Mouse (Mus musculus) stomach, embryonic 16.5 days (tissue): ENCODE measurements around the gene Emp1. TPM values are rescaled to one million over a fixed set of nuclear protein-coding genes. Genes with fewer than 3 reads are reported as not detected.

Experiments
- ATAC-seq: fragments of 200-750 bp; cut with Nextera tagmentation; 2 replicates; pipeline ENCODE4 v1.8.0; 2017; ENCODE audit warnings: moderate number of reproducible peaks, moderate TSS enrichment; ENCODE audit not compliant: insufficient read depth, low FRiP score
- H3K27ac ChIP-seq: fragments of 300-500 bp; sonication (generic); 2 replicates; pipeline ENCODE4 v1.5.1; 2014; ENCODE audit warnings: low read length
- H3K27me3 ChIP-seq: fragments of 300-500 bp; sonication (generic); 2 replicates; pipeline ENCODE4 v1.6.1; 2014; ENCODE audit warnings: low read length, control low read depth, mixed read lengths; ENCODE audit not compliant: control insufficient read depth, insufficient read depth
- H3K36me3 ChIP-seq: fragments of 300-500 bp; sonication (generic); 2 replicates; pipeline ENCODE4 v1.6.1; 2014; ENCODE audit warnings: low read length; ENCODE audit not compliant: control insufficient read depth, insufficient read depth
- H3K4me1 ChIP-seq: fragments of 300-500 bp; sonication (generic); 2 replicates; pipeline ENCODE4 v1.6.1; 2014; ENCODE audit warnings: low read length, control low read depth, mixed read lengths; ENCODE audit not compliant: control insufficient read depth, insufficient read depth
- H3K4me2 ChIP-seq: fragments of 300-500 bp; sonication (generic); 2 replicates; pipeline ENCODE4 v1.6.1; 2014; ENCODE audit warnings: low read depth, low read length, mixed read lengths
- H3K4me3 ChIP-seq: fragments of 300-500 bp; sonication (generic); replicated peaks from 2 replicates; pipeline ENCODE4 v1.5.1; 2014; ENCODE audit warnings: mild to moderate bottlenecking, low read length
- H3K9ac ChIP-seq: fragments of 300-500 bp; sonication (generic); 2 replicates; pipeline ENCODE4 v1.6.1; 2014; ENCODE audit warnings: low read length
- H3K9me3 ChIP-seq: fragments of 300-500 bp; sonication (generic); replicated peaks from 2 replicates; pipeline ENCODE4 v1.6.1; 2016; ENCODE audit warnings: low read length, control low read depth; ENCODE audit not compliant: control insufficient read depth
- WGBS: fragments of 180-500 bp; shearing (Covaris S2); extraction: QIAGEN DNeasy Blood & Tissue Kit; methylation state at CpG from one replicate; pipeline ENCODE4 v1.1.7; 2014; 5-methylcytosine and 5-hydroxymethylcytosine counted together
- polyA plus RNA-seq: library from polyadenylated mRNA; unstranded; fragments of >200 nt; fragmentation: Nextera tagmentation; extraction: Ambion mirVana; gene quantifications from 2 replicates; pipeline ENCODE4 v1.2.1, GENCODE M21; 2015

The Emp1 gene
- polyA plus RNA-seq, 1 experiment from 2014 or later = 221 TPM

- H3K9me3 ChIP-seq = no peaks in the 10 kb centered on the region
- H3K27ac ChIP-seq = peak overlapping the region; percentile 33; the same call in 1 of the 2 replicates
- no peak overlapping the region for H3K4me3 ChIP-seq
- H3K36me3 ChIP-seq = no peaks in the 10 kb centered on the region
- no peak overlapping the region for H3K9ac ChIP-seq
- H3K4me2 ChIP-seq = no peak overlapping the region
- H3K27me3 ChIP-seq = no peaks in the 10 kb centered on the region
- H3K4me1 ChIP-seq = peaks cover 30% of the 10 kb centered on the region
- no peak for ATAC-seq
- 69% methylated on average over 7 of the region's 7 CpGs for whole genome bisulfite sequencing
Observed at GRCm38 (mm10) chr6:135326847-135327246, 35.5 kb upstream of the Emp1 start.

DNA sequence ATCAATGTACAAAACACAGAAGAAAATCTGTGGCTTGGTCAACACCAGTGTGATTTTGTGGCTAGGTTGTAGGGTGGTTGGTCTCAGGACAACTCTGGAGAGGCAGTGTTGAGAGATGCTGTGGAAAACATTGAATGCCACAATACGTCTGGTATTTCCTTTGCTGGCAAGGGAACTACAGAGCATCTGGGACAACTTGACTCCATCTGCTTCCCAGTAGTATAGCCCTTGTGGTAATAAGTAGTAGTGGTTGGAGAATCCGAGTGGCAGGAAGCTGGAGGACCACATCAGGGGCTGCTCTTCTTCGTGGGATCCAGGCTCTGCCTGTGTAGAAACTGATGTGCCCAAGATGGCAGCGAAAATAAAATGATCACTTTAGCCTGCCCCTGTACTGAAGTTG lies 30.4 kb upstream of the Emp1 start:
- 84% methylated on average over 4 of the region's 4 CpGs for WGBS

GRCm38 (mm10) chr6:135332737-135333281 lies 29.5 kb upstream of the Emp1 start:
- 21% methylated on average over 10 of the region's 10 CpGs for WGBS
- ATAC-seq = peak; percentile 72; the same call in 1 of the 2 replicates
- Histone ChIP-seq H3K4me3 (no peak overlapping the region), H3K9me3 (no peaks in the 10 kb centered on the region), H3K27me3 (no peaks in the 10 kb centered on the region), H3K4me2 (0 out of 2 replicates have a peak overlapping the region, but pooled peaks have one; percentile 16), H3K4me1 (peaks cover 19% of the 10 kb centered on the region), H3K36me3 (no peaks in the 10 kb centered on the region), H3K9ac (no peak overlapping the region), H3K27ac (peak overlapping the region; percentile 83)

More for the DNA sequence above, 30.4 kb upstream of the Emp1 start:
- Histone ChIP-seq H3K27ac (peak overlapping the region; percentile 83), H3K4me2 (no peak overlapping the region), H3K4me3 (no peak overlapping the region), H3K9me3 (no peaks in the 10 kb centered on the region), H3K4me1 (peaks cover 19% of the 10 kb centered on the region), H3K36me3 (no peaks in the 10 kb centered on the region), H3K9ac (no peak overlapping the region), H3K27me3 (no peaks in the 10 kb centered on the region)
- ATAC-seq = no peak

DNA sequence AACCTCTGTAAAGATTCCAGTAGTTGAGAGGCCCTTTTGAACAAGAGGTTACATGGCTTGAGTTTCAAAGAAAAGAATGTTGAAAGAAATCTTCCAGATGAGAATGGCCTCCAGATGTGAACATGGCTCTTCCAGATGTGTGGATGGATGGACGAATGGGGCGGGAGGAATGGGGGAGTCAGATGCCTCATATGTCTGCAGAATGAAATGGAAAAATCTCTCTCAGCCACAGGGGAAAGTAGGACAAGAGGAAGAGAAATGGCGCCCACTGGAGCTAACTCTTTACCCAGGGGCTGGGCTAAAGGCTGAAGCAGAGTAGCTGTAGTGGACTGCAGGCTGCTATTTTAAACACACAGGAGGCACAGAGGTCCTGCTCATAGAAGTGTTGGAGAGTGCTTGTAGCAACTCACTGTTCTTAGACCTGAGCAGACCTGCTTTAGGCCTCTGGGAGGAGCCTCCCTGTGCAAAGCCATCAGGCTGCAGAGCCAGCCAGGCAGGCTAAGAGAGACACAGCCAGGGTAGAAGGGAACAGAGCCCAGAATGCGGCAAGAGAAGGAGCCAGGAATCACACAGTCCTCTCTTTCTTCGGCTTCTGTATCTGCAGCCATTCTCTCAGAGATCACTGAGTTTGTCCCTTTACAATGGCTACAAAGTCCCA lies 28.2 kb upstream of the Emp1 start:
- WGBS = 61% methylated on average over 5 of the region's 5 CpGs
- Histone ChIP-seq H3K36me3 (no peaks in the 10 kb centered on the region), H3K27me3 (no peaks in the 10 kb centered on the region), H3K9me3 (no peaks in the 10 kb centered on the region), H3K4me2 (no peak overlapping the region), H3K27ac (peak overlapping the region; percentile 83), H3K9ac (peak overlapping the region; percentile 41), H3K4me1 (peaks cover 19% of the 10 kb centered on the region), H3K4me3 (no peak overlapping the region)
- ATAC-seq = no peak

GRCm38 (mm10) chr6:135336376-135336775 lies 26.0 kb upstream of the Emp1 start:
- H3K4me1 ChIP-seq = peaks cover 19% of the 10 kb centered on the region
- H3K4me3 ChIP-seq = no peak overlapping the region
- WGBS = 87% methylated on average over 8 of the region's 8 CpGs
- no peaks in the 10 kb centered on the region for H3K27me3 ChIP-seq
- no peak overlapping the region for H3K4me2 ChIP-seq
- H3K36me3 ChIP-seq = no peaks in the 10 kb centered on the region
- H3K9ac ChIP-seq = no peak overlapping the region
- no peak for ATAC-seq
- no peak overlapping the region for H3K27ac ChIP-seq
- no peaks in the 10 kb centered on the region for H3K9me3 ChIP-seq

- H3K4me2 ChIP-seq = no peak overlapping the region
- H3K9ac ChIP-seq = no peak overlapping the region
- WGBS = 67% methylated on average over 9 of the region's 9 CpGs
- H3K4me3 ChIP-seq = no peak overlapping the region
- no peaks in the 10 kb centered on the region for H3K27me3 ChIP-seq
- no peaks in the 10 kb centered on the region; the same call in 1 of the 2 replicates for H3K4me1 ChIP-seq
- H3K27ac ChIP-seq = peak overlapping the region; percentile 35
- H3K36me3 ChIP-seq = no peaks in the 10 kb centered on the region
- 0 out of 2 replicates have a peak, but pooled peaks have one; percentile 9 for ATAC-seq
- no peaks in the 10 kb centered on the region for H3K9me3 ChIP-seq
Observed at GRCm38 (mm10) chr6:135340355-135341075, 21.8 kb upstream of the Emp1 start.

DNA sequence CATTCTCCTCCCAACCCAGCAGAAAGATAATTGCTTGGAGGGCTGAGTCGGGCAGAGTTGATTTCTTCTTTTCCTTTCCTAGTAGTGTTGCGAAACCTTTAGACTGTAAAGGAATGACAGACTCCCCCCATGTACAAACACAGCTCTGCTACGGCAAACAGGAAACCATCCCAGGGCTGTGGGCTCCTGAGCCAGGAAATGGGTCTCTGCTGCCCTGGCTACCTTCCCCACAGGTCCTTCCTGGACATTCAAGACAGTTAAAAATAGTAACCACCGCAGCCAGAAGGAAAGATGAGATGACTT lies 21.3 kb upstream of the Emp1 start:
- H3K9ac ChIP-seq = no peak overlapping the region
- H3K4me2 ChIP-seq = no peak overlapping the region
- 0 out of 2 replicates have a peak, but pooled peaks have one; percentile 27 for ATAC-seq
- WGBS = 43% methylated on average over 4 of the region's 4 CpGs
- no peaks in the 10 kb centered on the region for H3K9me3 ChIP-seq
- H3K36me3 ChIP-seq = no peaks in the 10 kb centered on the region
- H3K27ac ChIP-seq = peak overlapping the region; percentile 35
- no peak overlapping the region for H3K4me3 ChIP-seq
- no peaks in the 10 kb centered on the region for H3K27me3 ChIP-seq
- H3K4me1 ChIP-seq = no peaks in the 10 kb centered on the region; the same call in 1 of the 2 replicates

GRCm38 (mm10) chr6:135351638-135352302 lies 10.6 kb upstream of the Emp1 start:
- no peak overlapping the region for H3K4me2 ChIP-seq
- H3K9me3 ChIP-seq = no peaks in the 10 kb centered on the region
- peak; percentile 42; the same call in 1 of the 2 replicates for ATAC-seq
- no peaks in the 10 kb centered on the region for H3K36me3 ChIP-seq
- peaks cover 8% of the 10 kb centered on the region for H3K4me1 ChIP-seq
- no peak overlapping the region for H3K4me3 ChIP-seq
- WGBS = 52% methylated on average over 8 of the region's 8 CpGs
- no peaks in the 10 kb centered on the region for H3K27me3 ChIP-seq
- peak overlapping the region; percentile 38; the same call in 1 of the 2 replicates for H3K27ac ChIP-seq
- H3K9ac ChIP-seq = no peak overlapping the region

DNA sequence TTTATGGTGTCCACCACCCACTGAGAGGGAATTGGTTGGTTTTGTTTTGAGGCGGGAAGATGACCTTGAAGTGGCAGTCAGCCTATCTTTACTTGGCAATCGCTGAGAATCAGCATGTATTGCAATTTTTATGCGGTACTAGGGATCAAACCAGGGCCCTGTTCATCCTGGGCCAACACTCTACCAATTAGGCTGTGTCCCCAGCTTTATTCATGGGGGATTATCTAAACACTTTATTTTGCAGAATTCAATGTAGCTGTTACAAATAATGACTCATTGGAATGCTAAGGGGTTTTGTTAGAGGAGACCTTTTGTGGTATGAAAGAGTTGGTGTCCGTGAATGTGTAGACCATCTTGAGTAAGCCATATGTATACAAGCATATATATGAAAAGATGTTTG lies 9.8 kb upstream of the Emp1 start:
- ATAC-seq = no peak
- WGBS = 75% methylated on average over 4 of the region's 4 CpGs
- Histone ChIP-seq H3K4me1 (peaks cover 8% of the 10 kb centered on the region), H3K9me3 (no peaks in the 10 kb centered on the region), H3K36me3 (no peaks in the 10 kb centered on the region), H3K27ac (no peak overlapping the region), H3K9ac (no peak overlapping the region), H3K27me3 (no peaks in the 10 kb centered on the region), H3K4me2 (no peak overlapping the region), H3K4me3 (no peak overlapping the region)
